Mouse (Mus musculus) right cerebral cortex, postnatal 36 days (tissue): ENCODE results near the gene Golgb1.
"Not testable (repeated sequence)": the region's sequence is repeated elsewhere in the genome, so short reads cannot be mapped to it uniquely, and the experiment has no call there.

ENCODE experiments used
- DNase-seq, 2 experiments: peaks; one replicate each; pipeline ENCODE4 v3.0.0; 2022; ENCODE audit warnings: low spot score in 2 of 2, mixed read lengths in 1 of 2

Gene Golgb1

DNA sequence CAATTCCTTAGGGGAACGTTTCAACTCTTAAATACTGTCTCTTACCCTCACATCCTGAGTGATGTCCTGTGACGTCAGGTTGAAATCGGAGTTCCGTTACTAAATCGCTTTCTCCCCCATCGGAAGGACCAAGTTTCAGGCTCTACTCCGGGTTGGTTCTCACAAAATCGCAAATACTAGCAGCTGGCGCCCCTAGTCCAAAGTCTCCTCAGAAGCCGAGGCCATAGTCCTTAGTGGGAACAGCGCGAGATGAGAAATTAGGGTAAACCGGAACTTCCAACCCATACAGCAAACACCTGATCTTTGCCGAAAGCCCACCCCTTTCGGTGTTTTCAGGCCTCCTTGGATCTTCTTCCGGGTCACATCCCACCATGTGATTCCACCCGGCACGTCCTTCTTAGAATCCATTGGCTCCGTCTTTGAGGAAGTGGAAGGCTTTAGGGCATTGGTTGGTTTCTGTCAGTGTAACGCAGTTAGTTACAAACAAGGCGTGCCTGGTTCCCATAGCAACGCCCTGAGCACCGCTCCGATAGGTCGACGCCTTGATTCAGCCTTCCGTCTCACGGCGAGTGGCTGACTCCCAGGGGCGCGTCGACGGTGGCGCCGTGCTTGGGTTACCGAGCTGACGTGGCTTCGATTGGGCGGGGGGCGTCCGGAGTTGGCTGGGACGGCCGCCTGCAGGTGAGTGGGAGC, at the start of gene Golgb1, which contains the start of gene Eaf2:
Gene Golgb1 (plus strand): TSS at position 558 of the 693 bp plus-strand sequence.
Gene Eaf2 (minus strand): TSS at position 421 of the 693 bp plus-strand sequence.
- peak; percentile 98 to 100 for DNase-seq

DNA sequence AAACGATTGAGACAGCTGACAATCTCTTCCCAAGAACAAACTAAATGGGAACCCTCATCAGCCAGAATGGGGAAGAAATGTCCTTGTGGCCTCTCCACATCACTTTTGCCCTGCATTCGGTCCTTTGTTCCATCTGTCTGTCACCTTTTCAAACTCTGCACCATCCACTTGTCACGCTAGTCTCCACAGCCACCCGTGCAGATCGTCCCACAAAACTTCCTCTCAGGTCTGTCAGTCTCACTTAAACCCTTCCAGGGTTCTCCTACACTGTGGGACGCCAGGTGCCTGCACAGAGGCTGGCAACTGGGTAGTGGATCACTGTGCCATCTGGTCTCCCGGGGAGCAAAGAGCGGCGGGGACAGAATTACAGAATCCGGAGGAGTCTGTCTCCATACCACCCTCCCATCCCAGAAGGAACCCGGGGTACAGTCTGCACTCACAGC, 47.3 kb upstream of the Golgb1 start:
- DNase-seq = no peak

DNA sequence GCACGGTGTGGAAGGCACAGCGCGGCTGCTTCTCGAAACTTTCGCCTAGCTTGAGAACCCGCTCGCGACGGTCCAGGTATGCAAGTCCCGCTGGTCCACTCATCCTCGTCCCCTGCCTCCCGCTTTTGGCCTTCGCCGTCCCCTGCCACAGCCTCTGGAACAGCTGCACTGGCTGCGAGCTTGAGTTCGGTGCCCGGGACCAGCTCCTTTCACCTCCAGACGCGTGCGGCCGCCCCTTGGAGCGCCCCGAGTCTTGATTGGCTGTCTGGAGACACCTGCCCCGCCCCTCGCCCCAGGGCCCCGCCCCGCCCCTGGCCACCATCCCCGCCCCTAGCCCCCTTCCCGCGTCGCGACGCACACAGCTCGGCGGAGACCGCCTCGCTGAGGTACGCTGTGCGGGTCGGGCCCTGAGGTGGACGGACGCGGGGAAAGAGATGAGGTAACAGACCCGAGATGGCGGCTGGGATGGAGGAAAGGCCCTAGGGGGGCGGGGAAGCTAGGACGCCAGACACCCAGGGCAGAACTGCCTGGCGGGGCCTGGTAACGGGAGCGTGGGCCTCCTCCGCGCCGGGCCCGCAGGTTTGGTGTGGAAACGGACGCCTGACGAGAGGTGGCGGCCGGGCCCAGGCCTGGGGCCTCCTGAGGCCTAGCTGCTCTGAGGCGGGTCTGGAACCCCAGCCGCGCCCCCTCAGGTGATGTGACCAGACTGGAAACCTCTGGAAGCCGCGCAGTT, 46.7 kb upstream of the Golgb1 start, which contains the start of gene Iqcb1:
Gene Iqcb1 (plus strand): TSS at position 332 of the 733 bp plus-strand sequence.
- DNase-seq = peak; percentile 70 to 73

DNA sequence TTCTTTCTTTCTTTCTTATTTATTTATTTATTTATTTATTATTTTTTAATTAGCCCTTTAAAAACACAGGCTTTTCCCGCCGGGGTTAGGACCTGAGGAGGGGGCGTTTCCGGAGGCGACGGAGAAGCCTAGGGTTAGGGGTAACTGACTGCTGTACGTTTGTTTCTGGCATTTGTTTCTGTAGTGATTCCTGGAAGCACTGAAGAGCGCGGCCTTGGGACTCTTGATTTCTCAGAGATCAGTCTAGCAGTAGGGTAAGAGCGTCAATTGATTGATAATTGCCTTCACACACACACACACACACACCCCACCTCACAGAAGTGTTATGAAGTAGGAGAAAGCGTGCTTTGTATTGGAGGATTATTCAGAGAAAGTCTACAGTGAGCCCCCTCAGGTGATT, 46.1 kb upstream of the Golgb1 start:
- no peak for DNase-seq

DNA sequence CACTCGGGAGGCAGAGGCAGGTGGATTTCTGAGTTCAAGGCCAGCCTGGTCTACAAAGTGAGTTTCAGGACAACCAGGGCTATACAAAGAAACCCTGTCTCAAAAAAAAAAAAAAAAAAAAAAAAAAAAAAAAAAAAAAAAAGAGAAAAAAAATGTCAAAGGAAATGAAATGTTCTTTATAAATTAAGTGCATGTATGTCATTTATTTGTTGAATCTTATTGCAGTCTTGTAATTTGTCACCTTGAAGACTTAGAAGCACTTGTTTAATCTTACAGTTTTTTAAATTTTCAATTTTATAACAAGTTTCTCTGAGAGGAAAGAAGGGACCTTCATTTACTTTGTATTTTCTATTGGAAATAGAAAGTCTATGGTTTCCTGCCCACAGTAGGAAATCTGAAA, 28.0 kb upstream of the Golgb1 start:
- not testable (repeated sequence) for DNase-seq

DNA sequence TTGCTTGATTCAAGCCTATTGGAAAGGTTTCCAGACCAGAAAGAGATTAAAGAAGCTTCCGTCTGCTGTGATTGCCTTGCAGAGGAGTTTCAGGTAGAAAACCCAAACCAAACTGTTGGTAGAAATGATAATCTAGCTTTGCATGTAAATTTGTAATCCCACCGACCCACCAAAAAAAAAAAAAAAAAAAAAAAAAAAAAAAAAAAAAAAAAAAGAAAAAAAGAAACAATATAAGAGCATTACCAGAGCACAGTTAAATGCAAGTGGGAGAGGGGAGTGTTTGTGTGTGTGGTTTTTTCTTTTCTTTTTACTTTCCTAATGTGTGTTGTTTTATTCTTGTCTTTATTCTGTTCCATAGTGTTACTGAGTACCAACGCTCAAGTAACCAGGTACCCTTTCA, 23.7 kb upstream of the Golgb1 start:
- DNase-seq = no peak

DNA sequence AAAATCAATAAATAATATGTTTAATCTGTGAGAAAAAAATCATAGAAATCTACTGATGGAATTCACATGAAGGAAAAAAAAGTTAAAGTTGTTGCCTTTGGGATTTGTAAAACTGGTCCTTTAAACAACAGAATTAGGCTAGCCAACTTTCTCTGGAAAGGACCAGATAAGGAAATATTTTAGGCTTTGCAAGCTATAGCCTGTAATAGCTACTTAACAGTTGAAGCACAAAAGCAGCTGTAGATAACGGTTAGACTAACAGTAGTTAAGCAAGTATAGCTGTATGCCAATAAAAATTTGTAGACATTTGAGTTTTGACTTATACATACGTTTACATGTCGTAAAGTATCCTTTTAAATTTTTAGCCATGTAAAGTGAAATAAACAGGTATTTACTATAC, 11.4 kb upstream of the Golgb1 start:
- DNase-seq = no peak

DNA sequence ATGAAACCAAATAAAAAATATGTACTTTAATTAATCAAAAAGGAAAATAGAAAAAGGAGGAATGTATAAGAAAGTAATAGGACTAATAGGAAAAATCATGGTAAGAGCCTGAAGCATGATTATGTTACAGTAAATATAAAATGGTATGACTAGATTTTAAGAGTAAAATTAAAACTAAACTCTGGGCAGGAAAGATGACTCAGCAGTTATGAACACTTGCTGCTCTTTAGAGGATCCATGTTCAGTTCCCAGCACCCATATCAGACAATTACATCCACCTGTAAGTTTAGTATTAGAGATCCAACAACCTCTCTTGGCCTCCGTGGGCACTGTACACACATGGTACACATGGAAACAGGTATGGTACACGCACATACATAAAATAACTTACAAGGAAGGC, 5.5 kb upstream of the Golgb1 start:
- no peak for DNase-seq

DNA sequence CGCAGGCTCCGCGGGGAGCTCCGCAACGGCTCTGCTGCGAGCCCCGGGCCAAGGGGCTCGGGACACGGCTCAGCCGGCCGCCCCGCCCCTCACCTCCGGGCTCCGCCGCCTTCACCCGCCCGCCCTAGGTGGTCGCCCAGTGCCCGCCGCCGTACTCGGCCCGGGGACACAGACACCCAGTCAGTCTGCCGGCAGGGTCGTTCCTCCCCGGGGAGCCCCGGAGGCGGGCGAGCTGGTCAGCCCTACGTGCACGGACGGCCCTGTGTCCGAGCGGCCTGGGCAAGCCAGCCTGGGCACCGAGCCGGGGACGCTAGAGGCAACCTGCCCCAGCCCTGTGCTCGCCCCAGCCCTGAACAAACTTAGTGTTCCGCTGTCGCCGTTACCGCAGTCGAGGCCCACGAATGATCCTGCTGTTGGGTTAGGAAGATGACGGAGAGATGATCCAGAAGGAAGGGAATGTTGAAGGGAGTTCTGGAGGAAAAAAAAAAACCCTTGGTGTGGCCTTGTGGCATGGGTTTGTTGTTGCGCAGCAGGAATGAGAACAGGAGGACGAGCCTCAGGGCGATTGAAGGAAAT, 424 bp downstream of the Golgb1 start:
- DNase-seq = no peak

DNA sequence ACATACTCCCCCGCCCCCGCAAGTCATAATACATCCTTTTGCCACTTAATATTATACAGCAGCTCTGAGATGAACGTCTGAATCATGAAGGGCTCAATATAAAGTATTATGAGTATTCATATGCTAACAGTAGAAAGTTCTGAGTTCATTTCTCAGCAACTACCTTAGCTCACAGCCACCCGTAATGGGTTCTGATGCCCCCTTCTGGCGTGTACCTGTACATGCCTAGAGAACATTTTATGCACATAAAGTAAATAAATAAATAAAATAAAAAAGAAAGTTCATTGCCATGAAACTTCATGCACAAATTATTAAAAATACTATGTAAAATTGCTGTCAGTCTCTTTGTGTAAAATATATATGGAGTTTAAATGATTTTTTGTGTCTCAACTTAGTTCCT, 2.4 kb downstream of the Golgb1 start:
- no peak for DNase-seq

DNA sequence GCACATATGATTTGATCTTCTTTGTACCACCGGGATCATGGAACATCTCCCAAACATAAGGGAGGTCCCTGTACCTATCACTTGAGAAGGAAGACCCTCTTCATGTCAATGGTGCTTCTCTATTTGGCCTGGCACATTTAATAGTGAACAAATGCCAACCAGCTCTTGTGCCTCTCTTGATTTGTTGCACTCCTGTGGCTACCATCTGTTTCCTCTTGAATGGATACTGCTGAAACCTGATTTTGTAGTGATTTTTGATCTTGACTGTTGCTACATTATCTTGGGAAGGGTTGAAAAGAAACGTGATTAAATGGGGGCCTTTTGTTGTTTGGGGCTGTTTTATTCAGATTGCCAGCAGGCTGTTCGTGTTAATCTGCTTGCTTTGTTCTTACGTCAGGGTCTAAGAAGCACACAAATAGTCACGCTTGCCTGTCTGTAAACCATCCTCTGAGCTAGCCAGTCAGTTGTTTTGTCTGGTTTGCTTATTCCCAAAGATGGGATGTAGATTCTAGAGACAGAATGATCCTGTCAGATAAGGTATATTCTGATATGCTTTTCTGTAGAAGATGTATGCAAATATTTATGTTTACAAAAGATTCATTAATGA, 7.9 kb downstream of the Golgb1 start:
- no peak for DNase-seq

DNA sequence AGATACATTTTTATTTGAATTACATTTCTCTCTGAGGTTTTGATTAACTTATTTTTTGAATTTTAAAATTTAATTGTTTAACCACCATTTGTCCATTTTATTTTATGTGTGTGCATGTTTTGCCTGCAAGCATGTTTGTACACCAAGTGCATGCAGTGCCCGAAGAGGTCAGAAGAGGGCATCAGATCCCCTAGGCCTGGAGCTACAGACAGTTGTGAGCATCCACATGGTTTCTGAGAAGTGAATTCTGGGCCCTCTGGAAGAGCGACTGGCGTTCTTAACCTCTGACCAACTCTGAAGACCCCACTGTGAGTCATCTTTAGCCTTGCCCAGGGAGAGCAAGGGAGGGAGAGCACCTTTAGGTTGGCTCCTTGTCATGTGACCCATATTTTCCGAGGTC, 9.9 kb downstream of the Golgb1 start:
- no peak for DNase-seq

DNA sequence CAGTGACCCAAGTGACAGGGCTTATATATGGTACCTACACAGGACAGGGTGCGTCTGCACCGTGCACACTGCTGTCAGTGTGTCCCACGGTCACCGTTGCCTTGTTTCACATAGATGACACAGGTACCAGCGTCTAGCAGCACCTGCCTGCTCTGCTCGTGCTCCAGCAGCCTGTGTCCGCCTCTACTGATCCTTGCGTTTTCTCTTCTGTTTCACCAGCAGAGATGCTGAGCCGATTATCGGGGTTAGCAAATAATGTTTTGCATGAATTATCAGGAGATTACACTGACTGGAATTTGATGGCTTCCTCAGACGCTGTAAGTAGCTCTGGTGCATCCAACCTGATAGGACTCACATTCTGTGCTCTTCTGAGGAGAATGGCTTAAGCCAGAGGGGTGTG, 11.0 kb downstream of the Golgb1 start:
- no peak for DNase-seq

DNA sequence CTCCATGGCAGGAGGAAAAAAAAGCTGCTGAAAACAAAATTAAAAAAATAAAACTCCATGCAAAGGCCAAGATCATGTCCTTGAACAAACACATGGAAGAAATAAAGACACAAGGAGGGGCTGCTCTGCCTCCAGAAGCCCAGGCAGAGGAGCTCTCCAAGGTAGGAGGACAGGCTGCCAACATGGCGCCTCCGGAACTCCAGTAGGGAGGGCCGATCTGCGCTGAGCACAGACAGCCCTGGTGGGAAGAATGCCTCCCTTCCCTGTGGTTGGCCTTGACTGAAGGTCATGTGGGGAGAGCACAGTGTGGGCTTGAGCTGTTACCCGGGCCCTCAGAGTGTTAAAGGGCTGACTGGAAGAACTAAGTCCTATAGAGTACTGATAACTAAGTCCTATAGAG, 12.6 kb downstream of the Golgb1 start:
- DNase-seq = no peak

DNA sequence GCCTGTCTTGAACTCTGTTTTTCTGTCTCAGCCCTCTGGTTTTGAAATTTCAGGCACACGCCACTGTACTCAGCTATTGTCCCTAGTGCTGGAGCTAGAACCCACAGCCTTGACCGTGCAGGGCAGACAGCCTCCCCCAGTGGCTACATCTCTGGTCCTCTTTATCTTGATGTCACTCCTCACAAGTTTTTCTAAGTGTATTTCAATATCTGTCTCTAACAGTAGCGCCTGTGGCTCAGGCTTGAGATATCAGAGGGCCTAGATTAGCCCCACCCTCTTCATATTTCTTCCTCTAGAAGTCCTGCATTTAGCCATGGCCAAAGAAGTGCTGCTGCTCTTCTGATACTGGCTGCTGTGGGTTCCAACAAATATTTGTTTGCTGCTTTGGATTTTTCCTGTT, 15.6 kb downstream of the Golgb1 start:
- DNase-seq = no peak

DNA sequence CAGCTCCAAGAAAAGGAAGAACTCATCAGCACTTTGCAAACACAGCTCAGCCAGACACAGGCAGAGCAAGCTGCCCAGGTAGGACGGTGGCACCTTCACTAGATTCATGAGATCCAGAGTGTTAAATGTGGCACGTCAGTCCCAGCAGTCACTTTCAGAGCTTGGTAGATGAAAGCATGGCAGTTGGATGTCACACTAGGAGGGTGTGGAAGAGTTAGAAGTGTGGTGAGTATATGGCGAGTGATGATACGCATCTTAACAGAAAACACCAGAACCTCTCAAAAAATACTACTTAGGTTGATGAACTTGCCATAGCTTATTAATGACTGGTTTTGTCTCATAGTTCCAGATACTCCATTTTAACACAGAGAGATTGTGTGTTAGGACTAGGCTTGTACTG, 16.5 kb downstream of the Golgb1 start:
- no peak for DNase-seq

DNA sequence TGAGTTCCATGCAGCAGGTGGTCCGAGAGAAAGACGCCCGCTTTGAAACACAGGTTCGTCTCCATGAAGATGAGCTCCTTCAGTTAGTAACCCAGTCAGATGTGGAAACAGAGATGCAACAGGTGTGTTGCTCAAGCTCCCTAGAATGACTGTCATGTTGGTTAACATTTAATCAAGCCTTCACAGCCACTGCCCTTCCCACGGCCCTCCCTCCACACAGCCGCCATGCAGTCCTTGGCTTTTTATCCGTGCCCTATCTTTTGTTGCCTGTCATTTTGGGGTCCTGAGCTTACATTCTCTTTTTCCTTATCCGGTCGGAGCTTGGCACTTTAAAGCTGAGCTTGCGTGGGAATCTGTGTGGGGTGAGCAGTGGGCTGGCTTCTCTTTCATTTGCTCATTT, 18.4 kb downstream of the Golgb1 start:
- DNase-seq = no peak

DNA sequence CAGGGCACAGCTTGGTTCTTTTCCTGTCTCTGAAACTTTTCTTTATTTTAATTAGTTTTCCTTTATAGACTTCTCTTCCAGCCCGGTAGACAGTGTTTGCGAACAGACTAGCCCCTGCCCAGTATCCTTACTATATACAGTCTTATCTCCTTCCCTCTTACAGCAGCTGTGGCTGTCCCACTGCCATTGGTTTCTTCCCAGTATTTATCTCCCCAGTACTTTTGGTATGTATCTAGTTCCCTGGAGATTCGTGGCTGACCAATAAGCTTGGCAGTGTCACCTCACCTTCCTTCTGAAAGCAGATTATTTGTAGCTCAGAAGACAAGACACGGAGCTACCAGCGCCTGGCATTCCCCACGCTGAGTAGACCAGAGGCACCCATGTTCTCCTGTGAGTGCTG, 21.8 kb downstream of the Golgb1 start:
- no peak for DNase-seq

DNA sequence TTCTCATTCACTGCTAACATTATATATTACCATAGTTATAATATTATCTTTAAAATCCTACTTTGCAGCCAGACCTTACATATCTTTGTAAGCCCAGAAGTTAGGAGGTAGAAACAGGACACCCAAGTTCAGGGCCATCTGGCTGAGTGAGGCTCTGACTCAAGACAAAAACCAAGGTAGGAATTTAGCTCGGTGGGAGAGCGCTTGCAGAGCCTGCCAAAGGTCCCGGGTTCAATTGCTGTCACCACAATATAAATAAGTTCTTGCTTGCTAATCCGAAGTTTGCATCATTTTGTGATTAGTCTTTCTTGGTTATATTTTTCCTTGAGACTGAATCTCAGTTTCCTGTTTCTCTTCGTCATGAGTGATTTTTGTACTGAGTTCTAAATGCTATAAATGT, 28.2 kb downstream of the Golgb1 start:
- no peak for DNase-seq

DNA sequence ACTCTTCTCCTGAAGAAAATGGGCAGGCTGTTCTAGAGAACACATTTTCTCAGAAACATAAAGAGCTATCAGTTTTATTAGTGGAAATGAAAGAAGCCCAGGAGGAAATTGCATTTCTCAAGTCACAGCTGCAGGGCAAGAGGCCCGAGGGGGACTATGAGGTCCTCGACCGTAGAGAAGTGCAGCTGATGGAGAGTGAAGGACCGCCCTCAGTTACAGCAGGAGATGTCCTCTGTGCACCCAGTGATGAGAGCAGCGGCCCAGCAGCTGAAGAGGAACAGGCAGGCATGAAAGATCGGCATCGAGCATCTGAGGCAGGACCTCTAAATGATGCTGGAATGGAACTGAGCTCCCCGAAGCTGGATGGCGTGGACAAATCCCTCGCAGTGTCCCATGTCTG, 37.0 kb downstream of the Golgb1 start:
- DNase-seq = no peak

DNA sequence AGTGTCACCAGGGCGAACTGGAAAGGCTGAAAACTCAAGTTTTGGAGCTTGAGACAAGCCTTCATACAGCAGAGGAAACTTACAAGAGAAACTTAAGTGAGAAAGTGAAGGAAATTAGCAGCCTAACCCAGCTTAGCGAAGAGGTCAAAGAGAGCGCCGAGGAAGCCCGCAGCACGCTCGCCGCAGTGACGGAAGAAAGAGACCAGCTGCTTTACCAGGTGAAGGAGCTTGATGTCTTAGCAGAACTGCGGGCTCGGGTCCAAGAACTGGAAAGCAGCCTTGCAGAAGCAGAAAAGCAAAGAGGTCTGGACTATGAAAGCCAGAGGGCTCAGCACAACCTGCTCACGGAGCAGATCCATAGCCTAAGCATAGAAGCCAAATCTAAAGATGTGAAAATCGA, 37.4 kb downstream of the Golgb1 start:
- no peak for DNase-seq

DNA sequence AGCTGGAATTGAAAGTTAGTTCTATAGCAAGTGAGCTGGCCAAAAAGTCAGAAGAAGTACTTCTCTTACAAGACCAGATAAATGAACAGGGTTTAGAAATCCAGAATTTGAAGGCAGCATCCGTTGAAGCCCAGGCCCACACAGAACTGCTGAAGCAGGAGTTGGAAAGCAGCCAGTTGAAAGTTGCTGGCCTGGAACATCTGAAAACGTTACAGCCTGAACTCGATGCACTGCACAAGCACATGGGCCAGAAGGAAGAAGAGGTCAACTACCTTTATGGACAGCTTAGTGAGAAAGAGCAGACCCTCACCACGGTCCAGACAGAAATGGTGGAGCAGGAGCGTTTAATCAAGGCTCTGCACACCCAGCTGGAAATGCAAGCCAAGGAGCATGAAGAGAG, 39.3 kb downstream of the Golgb1 start:
- no peak for DNase-seq

DNA sequence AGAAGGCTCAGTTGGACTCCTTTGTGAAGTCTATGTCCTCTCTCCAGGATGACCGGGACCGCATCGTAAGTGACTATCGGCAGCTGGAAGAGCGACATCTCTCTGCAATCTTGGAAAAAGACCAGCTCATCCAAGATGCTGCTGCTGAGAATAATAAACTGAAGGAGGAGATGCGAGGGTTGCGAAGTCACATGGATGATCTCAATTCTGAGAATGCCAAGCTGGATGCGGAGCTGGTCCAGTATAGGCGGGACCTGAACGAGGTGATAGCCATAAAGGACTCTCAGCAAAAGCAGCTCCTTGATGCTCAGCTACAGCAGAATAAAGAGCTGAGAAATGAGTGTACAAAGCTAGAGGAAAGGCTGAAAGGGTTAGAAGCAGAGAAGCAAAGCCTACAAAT, 43.6 kb downstream of the Golgb1 start:
- no peak for DNase-seq
